Mouse (Mus musculus) heart, postnatal 36 days (tissue): Measurements from ENCODE around the gene Il17rb. TPM values are rescaled to one million over a fixed set of nuclear protein-coding genes. Genes with fewer than 3 reads are reported as not detected.

Experiments
- DNase-seq, 2 experiments: peaks; one replicate each; pipeline ENCODE4 v3.0.0; 2021 to 2022
- intact Hi-C: fragments of 180-260 bp; cut with DNase I; formaldehyde crosslinking; loops from one replicate; pipeline ENCODE4 v1.15.1; 2025
- microRNA-seq, 2 experiments: library from miRNA; unstranded; fragments of <30 nt; microRNA quantifications; one replicate each; pipeline ENCODE4 v1.2.0; 2021; ENCODE audit warnings: borderline number of aligned reads in 2 of 2
- total RNA-seq, 2 experiments: library from RNA; stranded (reverse); gene quantifications; 2 replicates each; pipeline ENCODE4 v1.2.3; 2021

Il17rb gene
- total RNA-seq, 2 experiments from 2014 or later: not detected

- intact Hi-C loops: loop anchor here (10.0 kb wide), 1 partner anchor 503 kb away; the partner anchor contains the start of gene Dcp1a
- DNase-seq: no peak
Observed at GRCm38 (mm10) chr14:29971993-29972392, 36.7 kb downstream of the Il17rb start.

DNA sequence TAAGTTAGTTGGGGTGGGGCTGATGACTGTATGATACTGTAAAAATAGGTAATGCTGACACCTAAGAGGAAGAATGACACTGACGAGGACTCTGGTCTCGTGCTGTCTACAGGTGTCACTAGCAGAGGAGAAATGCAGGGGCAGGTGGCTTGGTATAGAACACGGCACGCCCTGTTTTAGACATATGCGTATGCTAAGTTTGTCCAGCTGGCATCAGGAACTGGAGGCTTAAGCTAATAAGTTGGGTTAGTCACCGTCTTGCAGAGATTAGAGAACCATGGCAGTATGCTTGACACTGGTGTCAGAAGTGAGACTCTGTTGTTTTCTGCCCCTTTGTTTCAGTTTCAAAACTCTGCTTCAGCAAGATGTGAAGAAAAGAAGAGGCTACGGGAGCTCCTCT is 37.2 kb downstream of the Il17rb start:
- intact Hi-C loops: loop anchor here (10.0 kb wide), 1 partner anchor 503 kb away; the partner anchor contains the start of gene Dcp1a
- no peak for DNase-seq

- intact Hi-C loops: loop anchor here (1.0 kb wide), 1 partner anchor 9 kb away; no protein-coding TSS in a partner anchor
- peak; percentile 88 to 91 for DNase-seq
Observed at GRCm38 (mm10) chr14:29968075-29968821, 40.4 kb downstream of the Il17rb start, which contains the start of gene Selenok. TSS of gene Selenok (plus strand) at chr14:29968308.

GRCm38 (mm10) chr14:29967611-29968010 is 41.1 kb downstream of the Il17rb start:
- DNase-seq: no peak
- intact Hi-C loops: loop anchor here (1.0 kb wide), 1 partner anchor 10 kb away; no protein-coding TSS in a partner anchor

DNA sequence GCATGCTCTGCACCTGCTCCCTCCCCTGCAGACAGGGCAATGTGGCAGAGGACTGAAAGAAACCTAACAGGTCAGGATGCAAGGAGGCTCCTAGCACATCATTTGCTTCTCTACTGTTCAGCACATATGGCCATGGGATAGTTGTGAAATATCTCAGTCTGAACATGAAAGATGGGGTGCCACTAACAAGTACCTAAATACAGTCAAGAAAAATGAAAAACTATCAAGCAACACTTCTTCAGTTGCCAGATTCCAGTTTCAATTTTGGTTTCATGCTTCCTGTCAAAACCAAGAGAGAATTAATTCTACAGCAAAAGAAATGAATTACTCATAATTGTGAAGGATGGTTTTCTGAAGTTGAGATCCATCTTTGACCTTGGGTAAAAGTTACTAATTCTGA is 51.3 kb downstream of the Il17rb start:
- intact Hi-C loops: no loop called here

GRCm38 (mm10) chr14:29950805-29951204 is 57.9 kb downstream of the Il17rb start:
- DNase-seq: no peak

More for the DNA sequence above, 51.3 kb downstream of the Il17rb start:
- no peak for DNase-seq

DNA sequence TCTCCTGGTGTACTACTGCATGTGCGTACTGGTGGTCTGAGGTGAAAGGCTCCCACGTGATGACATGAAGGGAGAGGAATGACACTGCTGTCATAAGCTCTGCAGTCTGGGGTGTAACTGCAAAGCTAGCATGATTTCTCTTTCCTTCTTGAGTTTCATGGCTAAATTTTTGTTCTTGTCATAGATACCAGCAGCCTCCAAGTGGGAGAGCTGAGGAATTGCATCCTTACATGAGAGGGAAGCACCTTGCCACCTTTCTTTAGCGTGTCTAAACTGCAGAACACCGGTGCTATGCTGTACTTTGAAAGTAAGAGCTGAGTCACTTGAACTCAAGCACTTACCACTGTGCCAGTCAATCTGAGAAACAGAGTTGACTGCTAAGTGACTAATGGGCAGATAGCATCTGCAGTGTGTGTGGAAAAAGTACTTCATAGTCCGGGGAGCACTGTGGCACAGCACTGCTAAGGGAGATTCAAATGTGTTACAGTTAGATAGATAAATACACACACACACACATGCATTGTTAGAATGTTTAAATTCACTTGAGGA is 61.9 kb downstream of the Il17rb start:
- DNase-seq: no peak
- intact Hi-C loops: no loop called here

More at GRCm38 (mm10) chr14:29950805-29951204, 57.9 kb downstream of the Il17rb start:
- intact Hi-C loops: no loop called here

Small RNA genes within 50 kb of the gene (microRNA-seq; reads per million reads assigned to microRNA genes)
- gene Mir6947: 0 to 0.72 reads per million in 2 experiments

Other genes with a start within 250 kb of the Il17rb start
- gene Selenok, start 40.6 kb downstream of the Il17rb start, total RNA-seq: 10 to 100 TPM; 81.1 to 91.9 TPM
- gene Actr8, start 30.6 kb downstream of the Il17rb start, total RNA-seq: 10 to 100 TPM; 39.9 to 42.2 TPM
- gene Chdh, start 127 bp upstream of the Il17rb start, total RNA-seq: under 1 TPM; 0.35 to 0.56 TPM